Mouse (Mus musculus) layer of hippocampus, postnatal 14 days (tissue): ENCODE data around the gene Rhox4f. TPM values are rescaled to one million over a fixed set of nuclear protein-coding genes. Genes with fewer than 3 reads are reported as not detected.
"Not testable (repeated sequence)": the region's sequence is repeated elsewhere in the genome, so short reads cannot be mapped to it uniquely, and the experiment has no call there.

Experiments
- DNase-seq, 2 experiments: peaks; one replicate each; pipeline ENCODE4 v3.0.0; 2021 to 2022; ENCODE audit warnings: low spot score in 2 of 2, mixed read lengths in 1 of 2
- long read RNA-seq, 2 experiments: library from polyadenylated mRNA; stranded (forward); transcript quantifications; one replicate each; pipeline ENCODE4 v2.0.0; 2021
- total RNA-seq, 2 experiments: library from RNA; stranded (reverse); gene quantifications; 2 replicates each; pipeline ENCODE4 v1.2.3; 2021

Rhox4f gene
- total RNA-seq = not detected
- long read RNA-seq, experiment 1 = 0 reads
- long read RNA-seq, experiment 2 = 0 reads

DNA sequence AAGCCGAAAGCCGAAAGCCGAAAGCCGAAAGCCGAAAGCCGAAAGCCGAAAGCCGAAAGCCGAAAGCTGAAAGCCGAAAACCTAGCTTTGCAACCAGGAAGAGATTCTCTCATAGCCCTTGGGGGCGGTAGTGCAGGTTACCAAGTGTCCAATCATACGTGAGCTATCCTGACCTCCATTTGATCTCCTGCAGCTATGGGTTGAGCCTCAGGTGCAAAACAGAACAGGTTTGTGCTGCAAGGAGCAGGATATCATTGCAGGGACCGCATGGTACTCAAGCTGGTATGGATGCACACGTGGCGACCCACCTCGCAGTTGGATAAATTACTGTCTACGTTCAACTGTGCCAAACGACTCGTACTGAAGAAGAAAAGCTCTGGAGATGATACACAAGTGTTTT is at the start of gene Rhox4f:
TSS of gene Rhox4f (minus strand) at position 101 of the 400 bp plus-strand sequence.
- DNase-seq = not testable (repeated sequence)

DNA sequence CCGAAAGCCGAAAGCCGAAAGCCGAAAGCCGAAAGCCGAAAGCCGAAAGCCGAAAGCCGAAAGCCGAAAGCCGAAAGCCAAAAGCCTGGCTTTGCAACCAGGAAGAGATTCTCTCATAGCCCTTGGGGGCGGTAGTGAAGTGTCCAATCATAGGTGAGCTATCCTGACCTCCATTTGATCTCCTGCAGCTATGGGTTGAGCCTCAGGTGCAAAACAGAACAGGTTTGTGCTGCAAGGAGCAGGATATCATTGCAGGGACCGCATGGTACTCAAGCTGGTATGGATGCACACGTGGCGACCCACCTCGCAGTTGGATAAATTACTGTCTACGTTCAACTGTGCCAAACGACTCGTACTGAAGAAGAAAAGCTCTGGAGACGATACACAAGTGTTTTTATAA is 43.7 kb upstream of the Rhox4f start, which contains the start of gene Rhox4g:
TSS of gene Rhox4g (minus strand) at position 101 of the 400 bp plus-strand sequence.
- not testable (repeated sequence) for DNase-seq

DNA sequence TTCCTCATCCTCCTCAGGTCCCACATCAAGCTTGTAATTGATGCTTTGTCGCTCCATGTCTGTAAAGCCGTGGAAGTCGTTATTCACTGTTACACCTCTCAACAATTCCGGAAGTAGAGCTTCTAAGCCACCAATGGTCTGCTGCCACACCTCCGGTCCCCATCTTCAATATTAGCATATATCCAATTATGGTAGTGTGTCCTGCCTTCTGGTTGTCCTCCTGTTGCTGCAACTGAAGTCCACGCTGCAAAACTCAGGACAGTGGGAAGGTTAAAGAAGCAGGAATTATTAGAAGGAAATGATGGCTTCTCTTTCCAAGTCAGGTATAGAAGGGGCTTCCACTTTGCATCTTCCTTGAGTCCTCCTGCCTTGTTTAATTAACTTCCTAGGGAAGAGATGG is 35.9 kb upstream of the Rhox4f start, which contains the start of gene Rhox2g:
TSS of gene Rhox2g (minus strand) at position 101 of the 400 bp plus-strand sequence.
- not testable (repeated sequence) for DNase-seq

- not testable (repeated sequence) for DNase-seq
These were observed 21.0 kb upstream of the Rhox4f start, which contains the start of gene Rhox3g for GRCm38 (mm10) chrX:37628512-37628911. Gene Rhox3g (minus strand): TSS chrX:37628612.

GRCm38 (mm10) chrX:37580692-37581091 is 26.8 kb downstream of the Rhox4f start, which contains the start of gene Rhox3f:
Gene Rhox3f (plus strand): TSS chrX:37580992.
- not testable (repeated sequence) for DNase-seq

GRCm38 (mm10) chrX:37572638-37573037 is 34.9 kb downstream of the Rhox4f start:
- not testable (repeated sequence) for DNase-seq

DNA sequence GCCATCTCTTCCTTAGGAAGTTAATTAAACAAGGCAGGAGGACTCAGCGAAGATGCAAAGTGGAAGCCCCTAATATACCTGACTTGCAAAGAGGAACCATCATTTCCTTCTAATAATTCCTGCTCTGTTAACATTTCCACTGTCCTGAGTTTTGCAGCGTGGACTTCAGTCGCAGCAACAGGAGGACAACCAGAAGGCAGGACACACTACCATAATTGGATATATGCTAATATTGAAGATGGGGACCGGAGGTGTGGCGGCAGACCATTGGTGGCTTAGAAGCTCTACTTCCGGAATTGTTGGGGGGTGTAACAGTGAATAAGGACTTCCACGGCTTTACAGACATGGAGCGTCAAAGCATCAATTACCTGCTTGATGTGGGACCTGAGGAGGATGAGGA is 36.4 kb downstream of the Rhox4f start, which contains the start of gene Rhox2f:
TSS of gene Rhox2f (plus strand) at position 301 of the 400 bp plus-strand sequence.
- DNase-seq = not testable (repeated sequence)

- DNase-seq = not testable (repeated sequence)
These were observed 50.4 kb downstream of the Rhox4f start, which contains the start of gene Rhox4e for GRCm38 (mm10) chrX:37557112-37557511. Gene Rhox4e (plus strand): TSS chrX:37557412.

Other genes with a start within 250 kb of the Rhox4f start
- gene Rhox3a2, start 227.7 kb downstream of the Rhox4f start, total RNA-seq = not detected
- gene Rhox4a2, start 216.9 kb downstream of the Rhox4f start, total RNA-seq = not detected
- not detected for gene Rhox2b, start 195.6 kb downstream of the Rhox4f start, total RNA-seq
- not detected for gene Rhox4b, start 175.2 kb downstream of the Rhox4f start, total RNA-seq
- not detected for gene Rhox2c, start 154.0 kb downstream of the Rhox4f start, total RNA-seq
- not detected for gene Rhox3c, start 149.1 kb downstream of the Rhox4f start, total RNA-seq
- gene Rhox4c, start 127.4 kb downstream of the Rhox4f start, total RNA-seq = not detected
- not detected for gene Rhox2d, start 114.3 kb downstream of the Rhox4f start, total RNA-seq
- gene Rhox4d, start 93.3 kb downstream of the Rhox4f start, total RNA-seq = not detected
- not detected for gene Rhox2e, start 77.3 kb downstream of the Rhox4f start, total RNA-seq
- gene Rhox3e, start 65.7 kb downstream of the Rhox4f start, total RNA-seq = not detected
- not detected for gene Rhox4e, start 50.3 kb downstream of the Rhox4f start, total RNA-seq
- gene Rhox2f, start 36.3 kb downstream of the Rhox4f start, total RNA-seq = not detected
- gene Rhox3f, start 26.7 kb downstream of the Rhox4f start, total RNA-seq = not detected
- not detected for gene Rhox3g, start 20.9 kb upstream of the Rhox4f start, total RNA-seq
- not detected for gene Rhox2g, start 35.8 kb upstream of the Rhox4f start, total RNA-seq
- not detected for gene Rhox4g, start 43.6 kb upstream of the Rhox4f start, total RNA-seq
- not detected for gene Rhox3h, start 61.1 kb upstream of the Rhox4f start, total RNA-seq
- not detected for gene Rhox2h, start 65.6 kb upstream of the Rhox4f start, total RNA-seq
- gene Rhox5, start 197.1 kb upstream of the Rhox4f start, total RNA-seq = not detected
- gene Rhox6, start 219.2 kb upstream of the Rhox4f start, total RNA-seq = not detected
- gene Rhox7a, start 224.0 kb upstream of the Rhox4f start, total RNA-seq = not detected